Mouse (Mus musculus) left cerebral cortex, postnatal 36 days (tissue): ENCODE results near the gene Nol10. TPM values are rescaled to one million over a fixed set of nuclear protein-coding genes. Genes with fewer than 3 reads are reported as not detected.

ENCODE experiments used
- microRNA-seq: library from miRNA; unstranded; fragments of <30 nt; microRNA quantifications from one replicate; pipeline ENCODE4 v1.2.0, GENCODE M21; 2022
- total RNA-seq, 2 experiments: library from RNA; stranded (reverse); gene quantifications; 2 replicates each; pipeline ENCODE4 v1.2.3; 2021

The Nol10 gene
- total RNA-seq, 2 experiments from 2014 or later: 18.5 to 20.3 TPM

Small RNAs within 50 kb of the gene (microRNA-seq; reads per million reads assigned to microRNA genes)
- 2.0 reads per million for gene Mir3066

Other genes with a start within 250 kb of the Nol10 start
- gene Kcnf1, start 171.6 kb upstream of the Nol10 start, total RNA-seq: 100 to 1,000 TPM; 102 to 115 TPM
- 100 to 1,000 TPM; 104 to 150 TPM for gene Pdia6, start 81.9 kb upstream of the Nol10 start, total RNA-seq
- 1 to 10 TPM; 3.1 to 5.4 TPM for gene Atp6v1c2, start 19.1 kb upstream of the Nol10 start, total RNA-seq
- gene Odc1, start 196.3 kb downstream of the Nol10 start, total RNA-seq: 10 to 100 TPM; 61.0 to 62.6 TPM